Mouse (Mus musculus) stomach, embryonic 16.5 days (tissue): ENCODE measurements around the gene Atp1a4. TPM values are rescaled to one million over a fixed set of nuclear protein-coding genes. Genes with fewer than 3 reads are reported as not detected.
"Not testable (repeated sequence)": the region's sequence is repeated elsewhere in the genome, so short reads cannot be mapped to it uniquely, and the experiment has no call there.

ENCODE experiments used
- ATAC-seq: fragments of 200-750 bp; cut with Nextera tagmentation; 2 replicates; pipeline ENCODE4 v1.8.0; 2017; ENCODE audit warnings: moderate number of reproducible peaks, moderate TSS enrichment; ENCODE audit not compliant: insufficient read depth, low FRiP score
- H3K27ac ChIP-seq: fragments of 300-500 bp; sonication (generic); 2 replicates; pipeline ENCODE4 v1.5.1; 2014; ENCODE audit warnings: low read length
- H3K27me3 ChIP-seq: fragments of 300-500 bp; sonication (generic); 2 replicates; pipeline ENCODE4 v1.6.1; 2014; ENCODE audit warnings: low read length, control low read depth, mixed read lengths; ENCODE audit not compliant: control insufficient read depth, insufficient read depth
- H3K36me3 ChIP-seq: fragments of 300-500 bp; sonication (generic); 2 replicates; pipeline ENCODE4 v1.6.1; 2014; ENCODE audit warnings: low read length; ENCODE audit not compliant: control insufficient read depth, insufficient read depth
- H3K4me1 ChIP-seq: fragments of 300-500 bp; sonication (generic); 2 replicates; pipeline ENCODE4 v1.6.1; 2014; ENCODE audit warnings: low read length, control low read depth, mixed read lengths; ENCODE audit not compliant: control insufficient read depth, insufficient read depth
- H3K4me2 ChIP-seq: fragments of 300-500 bp; sonication (generic); 2 replicates; pipeline ENCODE4 v1.6.1; 2014; ENCODE audit warnings: low read depth, low read length, mixed read lengths
- H3K4me3 ChIP-seq: fragments of 300-500 bp; sonication (generic); replicated peaks from 2 replicates; pipeline ENCODE4 v1.5.1; 2014; ENCODE audit warnings: mild to moderate bottlenecking, low read length
- H3K9ac ChIP-seq: fragments of 300-500 bp; sonication (generic); 2 replicates; pipeline ENCODE4 v1.6.1; 2014; ENCODE audit warnings: low read length
- H3K9me3 ChIP-seq: fragments of 300-500 bp; sonication (generic); replicated peaks from 2 replicates; pipeline ENCODE4 v1.6.1; 2016; ENCODE audit warnings: low read length, control low read depth; ENCODE audit not compliant: control insufficient read depth
- WGBS: fragments of 180-500 bp; shearing (Covaris S2); extraction: QIAGEN DNeasy Blood & Tissue Kit; methylation state at CpG from one replicate; pipeline ENCODE4 v1.1.7; 2014; 5-methylcytosine and 5-hydroxymethylcytosine counted together
- polyA plus RNA-seq: library from polyadenylated mRNA; unstranded; fragments of >200 nt; fragmentation: Nextera tagmentation; extraction: Ambion mirVana; gene quantifications from 2 replicates; pipeline ENCODE4 v1.2.1, GENCODE M21; 2015

The Atp1a4 gene
- polyA plus RNA-seq, 1 experiment from 2014 or later: 0.04 TPM

DNA sequence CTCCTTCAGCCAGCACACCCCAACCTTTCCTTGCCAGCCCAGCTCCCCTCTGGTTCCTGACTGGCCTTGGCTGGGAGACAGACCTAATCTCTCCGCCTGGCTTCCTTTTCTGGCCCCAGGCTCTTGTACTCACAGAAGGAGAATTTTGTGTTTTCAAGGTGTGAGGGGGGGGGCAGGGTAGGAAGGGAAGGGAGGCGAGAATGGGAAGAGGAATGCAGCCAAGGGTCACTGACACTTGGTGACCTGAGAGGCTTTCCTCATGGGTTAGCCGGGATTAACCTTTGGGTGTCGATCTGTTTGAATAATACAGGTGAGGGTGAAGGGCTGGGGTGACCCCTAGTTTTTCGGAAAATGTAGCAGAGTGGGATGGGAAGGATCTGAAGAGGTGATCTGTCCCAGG lies 15.9 kb upstream of the Atp1a4 start:
- Histone ChIP-seq H3K9ac (no peak overlapping the region), H3K4me1 (no peaks in the 10 kb centered on the region), H3K36me3 (no peaks in the 10 kb centered on the region), H3K27ac (no peak overlapping the region), H3K9me3 (no peaks in the 10 kb centered on the region), H3K4me3 (no peak overlapping the region), H3K4me2 (no peak overlapping the region), H3K27me3 (no peaks in the 10 kb centered on the region)
- no peak for ATAC-seq
- 53% methylated on average over 5 of the region's 5 CpGs for WGBS

DNA sequence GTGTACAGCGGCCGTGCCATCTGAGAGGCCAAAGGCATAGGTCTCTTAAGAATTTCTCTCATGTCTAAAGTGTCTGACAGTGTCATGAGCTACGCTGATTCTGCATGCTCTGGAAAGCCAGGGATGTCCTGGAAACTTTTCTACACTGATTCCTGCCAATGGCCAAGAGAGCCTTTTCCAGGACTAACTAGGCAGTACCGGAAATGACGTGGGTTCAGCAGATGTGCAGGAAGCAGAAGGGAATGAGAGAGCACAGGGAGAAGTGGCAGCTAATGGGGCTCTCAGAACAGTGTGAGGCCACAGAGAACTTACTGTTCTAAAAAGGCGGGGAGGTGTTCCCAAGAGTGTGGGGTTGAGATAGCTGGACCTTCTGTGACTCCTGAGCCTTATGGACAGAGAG lies 15.2 kb upstream of the Atp1a4 start:
- Histone ChIP-seq H3K9me3 (no peaks in the 10 kb centered on the region), H3K4me2 (no peak overlapping the region), H3K27ac (no peak overlapping the region), H3K9ac (no peak overlapping the region), H3K4me1 (no peaks in the 10 kb centered on the region), H3K36me3 (no peaks in the 10 kb centered on the region), H3K4me3 (no peak overlapping the region), H3K27me3 (no peaks in the 10 kb centered on the region)
- no peak for ATAC-seq
- WGBS: 88% methylated on average over 6 of the region's 6 CpGs

GRCm38 (mm10) chr1:172271765-172272164 lies 13.6 kb upstream of the Atp1a4 start:
- no peak for ATAC-seq
- H3K27ac ChIP-seq: no peak overlapping the region
- WGBS: 69% methylated on average over 10 of the region's 10 CpGs
- H3K4me2 ChIP-seq: no peak overlapping the region
- H3K9me3 ChIP-seq: no peaks in the 10 kb centered on the region
- no peak overlapping the region for H3K9ac ChIP-seq
- no peaks in the 10 kb centered on the region for H3K4me1 ChIP-seq
- H3K36me3 ChIP-seq: no peaks in the 10 kb centered on the region
- H3K27me3 ChIP-seq: no peaks in the 10 kb centered on the region
- H3K4me3 ChIP-seq: no peak overlapping the region

DNA sequence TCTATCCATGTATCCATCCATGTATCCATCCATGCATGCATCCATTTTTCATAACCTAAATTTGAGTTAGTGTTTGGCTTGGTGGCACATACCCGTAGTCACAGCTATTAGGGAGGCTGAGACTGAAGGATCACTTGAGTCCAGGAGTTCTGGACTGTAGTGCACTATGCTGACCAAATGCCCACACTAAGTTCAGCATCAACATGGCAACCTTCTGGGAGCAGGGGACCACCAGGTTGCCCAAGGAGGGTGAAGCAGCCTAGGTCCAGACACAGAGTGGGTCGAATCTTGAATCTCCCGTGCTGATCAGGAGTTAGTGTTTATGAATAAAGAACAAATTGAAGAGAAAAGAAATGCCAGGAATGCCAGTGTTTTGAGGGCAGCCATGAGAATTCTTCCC lies 13.0 kb upstream of the Atp1a4 start:
- H3K4me1 ChIP-seq: no peaks in the 10 kb centered on the region
- no peak overlapping the region for H3K27ac ChIP-seq
- H3K4me2 ChIP-seq: no peak overlapping the region
- H3K27me3 ChIP-seq: no peaks in the 10 kb centered on the region
- H3K9ac ChIP-seq: no peak overlapping the region
- no peaks in the 10 kb centered on the region for H3K36me3 ChIP-seq
- 72% methylated on average over 3 of the region's 3 CpGs for WGBS
- no peaks in the 10 kb centered on the region for H3K9me3 ChIP-seq
- ATAC-seq: no peak
- no peak overlapping the region for H3K4me3 ChIP-seq

DNA sequence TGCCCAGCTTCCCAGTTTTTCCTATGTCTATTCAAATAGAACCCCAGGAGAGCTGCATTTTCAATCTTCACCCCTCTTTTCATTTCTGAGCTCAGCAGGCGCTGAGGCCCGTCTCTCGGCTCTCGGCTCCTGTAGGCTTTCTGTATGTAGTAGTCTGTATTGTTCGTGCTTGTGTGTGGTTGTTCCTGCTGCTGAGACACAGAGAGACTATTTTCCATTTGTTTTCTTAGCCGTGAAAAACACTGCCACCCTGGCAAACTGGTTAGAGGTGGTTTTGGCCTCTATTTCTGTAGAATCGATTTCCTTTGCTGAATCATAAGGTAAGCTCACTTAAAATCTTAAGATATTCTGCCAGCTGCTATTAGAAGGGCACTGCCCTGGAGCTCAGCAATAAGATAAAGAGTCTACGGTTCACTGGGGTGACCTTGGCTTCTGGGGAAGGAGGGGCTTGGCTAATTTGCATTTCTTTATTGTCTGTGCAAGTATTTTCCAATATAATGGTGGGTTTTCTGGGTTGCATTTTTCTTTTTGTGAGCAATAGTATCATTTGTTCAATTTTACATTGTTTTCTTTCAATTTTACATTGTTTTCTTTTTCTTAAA lies 3.4 kb upstream of the Atp1a4 start, which contains the start of gene Igsf8:
Gene Igsf8 (plus strand): TSS at position 165 of the 602 bp plus-strand sequence.
- no peak for ATAC-seq
- Histone ChIP-seq H3K9me3 (no peaks in the 10 kb centered on the region; the same call in 1 of the 2 replicates), H3K27ac (no peak within 1 kb of the TSS), H3K4me1 (no peaks in the 10 kb centered on the region), H3K36me3 (no peaks in the 10 kb centered on the region), H3K4me2 (no peak within 1 kb of the TSS), H3K9ac (no peak within 1 kb of the TSS), H3K4me3 (no peak within 1 kb of the TSS), H3K27me3 (no peaks in the 10 kb centered on the region)
- WGBS: 63% methylated on average over 8 of the region's 8 CpGs

DNA sequence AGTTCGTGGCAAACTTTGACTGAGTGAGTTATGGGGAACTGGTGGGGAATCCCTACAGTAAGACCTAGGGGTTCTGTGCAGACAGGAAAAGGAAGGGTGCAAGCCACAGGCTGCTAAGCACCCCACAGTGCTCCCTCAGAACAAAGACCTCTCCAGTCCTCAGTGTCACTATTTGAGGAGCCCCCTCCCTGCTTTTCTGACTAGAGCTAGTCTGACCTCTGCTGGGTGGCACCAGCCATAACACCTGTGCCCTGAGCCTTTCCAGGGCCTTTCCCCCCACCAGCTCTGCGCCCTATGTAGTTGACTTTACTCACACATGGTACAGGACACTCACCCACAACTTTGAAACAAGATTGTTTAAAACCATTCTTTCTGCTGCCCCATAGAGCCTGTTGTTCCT lies 10.5 kb downstream of the Atp1a4 start:
- Histone ChIP-seq H3K4me2 (no peak overlapping the region), H3K27me3 (peaks cover 4% of the 10 kb centered on the region; the same call in 1 of the 2 replicates), H3K27ac (no peak overlapping the region), H3K4me1 (no peaks in the 10 kb centered on the region), H3K36me3 (no peaks in the 10 kb centered on the region), H3K9ac (no peak overlapping the region), H3K9me3 (no peaks in the 10 kb centered on the region), H3K4me3 (no peak overlapping the region)
- 56% methylated on average over 2 of the region's 2 CpGs for WGBS
- no peak for ATAC-seq

DNA sequence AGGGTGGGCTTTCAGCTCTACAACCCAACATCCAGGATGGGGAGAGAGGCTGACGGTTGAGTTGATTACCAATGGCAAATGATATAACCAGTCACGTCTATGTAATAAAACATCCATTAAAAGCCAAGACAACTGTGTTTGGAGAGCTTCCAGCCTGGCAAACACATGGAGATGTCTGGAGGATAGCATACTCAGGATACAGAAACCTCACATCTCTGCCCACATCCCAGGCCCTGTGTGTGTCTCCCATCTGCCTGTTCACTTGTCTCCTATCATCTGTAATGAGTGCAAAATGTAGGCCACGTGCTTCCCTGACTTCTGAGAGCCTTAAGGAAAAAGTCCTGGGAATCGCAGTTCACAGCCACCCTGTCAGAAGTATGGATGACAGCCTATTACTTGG lies 11.0 kb downstream of the Atp1a4 start:
- no peak for ATAC-seq
- peaks cover 4% of the 10 kb centered on the region; the same call in 1 of the 2 replicates for H3K27me3 ChIP-seq
- WGBS: 66% methylated on average over 4 of the region's 4 CpGs
- no peaks in the 10 kb centered on the region for H3K9me3 ChIP-seq
- no peaks in the 10 kb centered on the region for H3K36me3 ChIP-seq
- no peak overlapping the region for H3K4me2 ChIP-seq
- no peak overlapping the region for H3K4me3 ChIP-seq
- no peaks in the 10 kb centered on the region for H3K4me1 ChIP-seq
- no peak overlapping the region for H3K9ac ChIP-seq
- H3K27ac ChIP-seq: no peak overlapping the region

DNA sequence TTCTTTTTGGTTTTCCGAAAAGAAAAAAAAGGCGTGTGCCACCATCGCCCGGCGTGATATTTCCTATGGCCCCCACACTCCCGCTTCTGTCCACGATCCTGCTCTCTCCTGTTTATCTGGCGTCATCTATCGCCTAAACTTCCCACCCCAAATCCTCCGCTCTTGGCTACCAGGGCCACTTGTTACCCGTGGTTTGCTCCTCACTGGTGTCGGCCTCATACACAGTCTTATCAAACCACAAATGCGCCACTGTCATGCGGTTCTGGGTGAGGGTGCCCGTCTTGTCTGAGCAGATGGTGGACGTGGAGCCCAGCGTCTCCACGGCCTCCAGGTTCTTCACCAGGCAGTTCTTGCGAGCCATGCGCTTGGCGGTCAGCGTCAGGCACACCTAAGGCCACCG lies 13.6 kb downstream of the Atp1a4 start:
- not testable (repeated sequence) for H3K9me3 ChIP-seq, H3K9ac ChIP-seq, ATAC-seq, H3K36me3 ChIP-seq, H3K27me3 ChIP-seq, H3K4me3 ChIP-seq, H3K27ac ChIP-seq, H3K4me1 ChIP-seq, H3K4me2 ChIP-seq
- WGBS: 41% methylated on average over 23 of the region's 23 CpGs

DNA sequence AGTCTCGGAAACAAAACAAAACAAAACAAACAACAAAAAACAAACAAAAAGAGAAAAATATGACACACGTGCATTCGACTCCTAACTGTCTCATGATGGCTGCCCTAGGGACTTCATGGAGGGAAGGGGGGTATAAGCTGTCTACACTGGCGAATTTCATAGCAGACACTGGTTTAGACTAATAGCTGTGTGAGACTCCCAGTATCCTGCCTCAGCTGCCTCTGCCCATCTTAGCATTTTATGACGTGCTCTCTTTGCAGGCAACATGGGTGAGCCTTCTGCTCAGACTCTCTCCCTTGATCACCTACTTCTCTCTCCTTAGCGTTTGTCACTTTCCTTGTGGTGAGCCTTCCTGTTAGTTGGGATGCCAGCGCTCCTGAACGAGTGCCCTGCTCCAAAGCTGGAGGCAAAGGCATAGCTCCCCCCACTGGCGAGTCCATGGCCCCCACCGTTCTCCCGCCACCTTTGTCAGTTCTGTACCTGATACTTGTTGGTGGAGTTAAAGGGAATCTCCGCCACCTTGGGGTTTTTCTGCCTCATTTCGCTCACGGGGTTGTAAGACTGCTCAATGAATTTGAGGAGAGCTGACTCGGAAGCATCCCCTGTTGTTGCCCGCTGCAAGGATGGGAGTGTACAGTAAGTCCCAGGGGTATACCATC lies 14.5 kb downstream of the Atp1a4 start:
- Histone ChIP-seq H3K36me3 (no peaks in the 10 kb centered on the region), H3K4me3 (no peak overlapping the region), H3K4me2 (no peak overlapping the region), H3K27me3 (peaks cover 4% of the 10 kb centered on the region; the same call in 1 of the 2 replicates), H3K27ac (no peak overlapping the region), H3K9me3 (no peaks in the 10 kb centered on the region), H3K9ac (no peak overlapping the region), H3K4me1 (no peaks in the 10 kb centered on the region)
- ATAC-seq: no peak
- 30% methylated on average over 16 of the region's 16 CpGs for WGBS
